Mouse (Mus musculus) testis, adult 2 months (tissue): ENCODE measurements at regions not wholly inside any gene's neighbourhood (a gene's known extent, or its start where the extent isn't known, plus 50 kb on each side); places are given as distances from the start of the nearest gene placed in this dataset.

Source experiments
- CTCF ChIP-seq: fragments of 200-500 bp; IDR thresholded peaks from 2 replicates; pipeline ENCODE4 v1.5.1; 2012; ENCODE audit warnings: low read depth, mild to moderate bottlenecking, inconsistent platforms, low read length, moderate library complexity; ENCODE audit not compliant: control insufficient read depth, insufficient read depth, insufficient replicate concordance
- POLR2A ChIP-seq: fragments of 200-500 bp; IDR thresholded peaks from 2 replicates; pipeline ENCODE4 v1.6.1; 2012; ENCODE audit warnings: low read depth, mild to moderate bottlenecking, inconsistent platforms, low read length, moderate library complexity; ENCODE audit not compliant: control insufficient read depth

DNA sequence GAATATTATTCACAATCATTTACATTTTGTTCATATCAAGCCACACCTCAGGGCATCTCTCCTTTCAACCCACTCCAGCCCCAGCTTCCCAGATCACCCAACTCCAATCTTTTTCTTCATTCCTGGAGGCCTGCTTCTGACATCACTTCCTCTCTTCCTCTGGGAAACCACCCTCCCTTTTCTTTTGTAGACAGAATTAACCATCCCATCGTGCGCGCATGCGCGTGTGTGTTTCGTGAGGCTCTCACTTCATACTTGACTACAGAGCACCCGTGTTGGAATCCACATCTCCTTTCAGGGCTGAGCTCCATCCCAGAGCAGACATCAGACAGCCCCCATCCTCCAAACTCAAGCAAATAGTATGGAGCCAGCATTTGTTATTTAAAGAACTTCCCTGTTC is 50.4 kb upstream of the Atxn1 start:
- no peak for TF ChIP-seq POLR2A
- TF ChIP-seq CTCF = no peak
